Mouse (Mus musculus): ENCODE measurements around the gene Btbd16. TPM values are rescaled to one million over a fixed set of nuclear protein-coding genes. Genes with fewer than 3 reads are reported as not detected.

The Btbd16 gene
- polyA plus RNA-seq, 1 experiment from 2014 or later = not detected

DNA sequence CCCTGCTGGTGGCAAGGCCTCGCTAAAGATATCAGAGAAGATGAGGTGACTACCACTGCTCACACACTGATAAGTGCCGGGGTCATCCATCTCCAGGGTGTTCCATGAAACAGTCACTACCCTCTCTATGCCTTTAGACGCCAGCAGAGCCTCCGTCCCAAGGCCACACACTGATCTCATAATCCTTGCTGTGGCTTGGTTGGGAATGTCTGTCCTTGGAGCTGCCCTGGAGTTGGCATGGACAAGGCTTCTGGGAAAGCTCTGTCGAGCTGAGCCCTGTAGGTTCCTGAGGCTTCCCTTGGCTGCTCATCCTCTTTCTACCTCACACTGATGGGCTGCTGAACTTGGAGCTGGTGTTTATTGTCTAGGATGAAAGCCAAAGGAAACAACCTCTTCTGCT is 12.8 kb downstream of the Btbd16 start:
- no peaks in the 10 kb centered on the region for H3K36me3 ChIP-seq (ENCODE audit: control insufficient read depth, insufficient read depth, low read length)
- H3K4me3 ChIP-seq (ENCODE audit: low read depth, low read length) = no peak overlapping the region
- H3K27ac ChIP-seq (ENCODE audit: low read depth, low read length) = no peak overlapping the region
- H3K9ac ChIP-seq (ENCODE audit: low read length) = no peak overlapping the region
- DNase-seq (ENCODE audit: low spot score, missing footprints) = no peak
- no peak overlapping the region for H3K4me2 ChIP-seq
- WGBS = 86% methylated on average over 5 of the region's 5 CpGs
- H3K4me1 ChIP-seq (ENCODE audit: control insufficient read depth, insufficient read depth, low read length) = no peaks in the 10 kb centered on the region
- no peaks in the 10 kb centered on the region for H3K9me3 ChIP-seq (ENCODE audit: control insufficient read depth, low read length)
- no peaks in the 10 kb centered on the region for H3K27me3 ChIP-seq (ENCODE audit: control insufficient read depth, insufficient read depth, low read length)
- no peak for ATAC-seq (ENCODE audit: low FRiP score)

GRCm38 (mm10) chr7:130787537-130787936 is 13.7 kb downstream of the Btbd16 start:
- Histone ChIP-seq H3K27me3 (ENCODE audit: control insufficient read depth, insufficient read depth, low read length) (no peaks in the 10 kb centered on the region), H3K4me1 (ENCODE audit: control insufficient read depth, insufficient read depth, low read length) (no peaks in the 10 kb centered on the region), H3K9me3 (ENCODE audit: control insufficient read depth, low read length) (no peaks in the 10 kb centered on the region), H3K4me2 (no peak overlapping the region), H3K36me3 (ENCODE audit: control insufficient read depth, insufficient read depth, low read length) (no peaks in the 10 kb centered on the region), H3K9ac (ENCODE audit: low read length) (no peak overlapping the region), H3K4me3 (ENCODE audit: low read depth, low read length) (no peak overlapping the region), H3K27ac (ENCODE audit: low read depth, low read length) (no peak overlapping the region)
- DNase-seq (ENCODE audit: low spot score, missing footprints) (no peak), ATAC-seq (ENCODE audit: low FRiP score) (no peak)
- 89% methylated on average over 4 of the region's 4 CpGs for WGBS

- ATAC-seq (ENCODE audit: low FRiP score) (no peak), DNase-seq (ENCODE audit: low spot score, missing footprints) (no peak)
- 88% methylated on average over 3 of the region's 3 CpGs for WGBS
- Histone ChIP-seq H3K27ac (ENCODE audit: low read depth, low read length) (no peak overlapping the region), H3K36me3 (ENCODE audit: control insufficient read depth, insufficient read depth, low read length) (no peaks in the 10 kb centered on the region), H3K9ac (ENCODE audit: low read length) (no peak overlapping the region), H3K4me1 (ENCODE audit: control insufficient read depth, insufficient read depth, low read length) (no peaks in the 10 kb centered on the region), H3K27me3 (ENCODE audit: control insufficient read depth, insufficient read depth, low read length) (no peaks in the 10 kb centered on the region), H3K9me3 (ENCODE audit: control insufficient read depth, low read length) (no peaks in the 10 kb centered on the region), H3K4me3 (ENCODE audit: low read depth, low read length) (no peak overlapping the region), H3K4me2 (no peak overlapping the region)
These were observed 15.1 kb downstream of the Btbd16 start for GRCm38 (mm10) chr7:130788950-130789349.

DNA sequence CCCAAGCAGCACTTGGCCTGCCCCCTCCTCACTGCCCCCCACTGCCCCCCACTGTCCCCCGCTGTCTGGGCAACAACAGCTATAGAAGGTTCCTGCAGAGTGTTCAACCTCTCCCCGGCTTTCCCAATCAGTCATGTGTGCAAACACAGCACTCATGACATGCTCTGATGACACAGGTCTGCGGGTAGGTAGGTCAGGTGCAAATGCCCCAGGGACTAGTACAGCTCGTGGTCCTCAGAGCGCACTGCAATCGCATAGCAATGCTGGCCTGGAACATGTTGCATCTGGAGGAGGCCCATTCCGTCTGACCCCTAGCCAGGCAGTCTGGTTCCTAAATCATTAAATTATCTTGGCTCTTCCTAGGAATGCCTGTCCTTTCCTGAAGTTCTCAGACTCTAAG is 15.6 kb downstream of the Btbd16 start:
- Histone ChIP-seq H3K4me1 (ENCODE audit: control insufficient read depth, insufficient read depth, low read length) (no peaks in the 10 kb centered on the region), H3K9me3 (ENCODE audit: control insufficient read depth, low read length) (no peaks in the 10 kb centered on the region), H3K27ac (ENCODE audit: low read depth, low read length) (no peak overlapping the region), H3K4me2 (no peak overlapping the region), H3K9ac (ENCODE audit: low read length) (no peak overlapping the region), H3K4me3 (ENCODE audit: low read depth, low read length) (no peak overlapping the region), H3K27me3 (ENCODE audit: control insufficient read depth, insufficient read depth, low read length) (no peaks in the 10 kb centered on the region), H3K36me3 (ENCODE audit: control insufficient read depth, insufficient read depth, low read length) (no peaks in the 10 kb centered on the region)
- DNase-seq (ENCODE audit: low spot score, missing footprints) (no peak), ATAC-seq (ENCODE audit: low FRiP score) (no peak)
- 90% methylated on average over 7 of the region's 7 CpGs for WGBS

DNA sequence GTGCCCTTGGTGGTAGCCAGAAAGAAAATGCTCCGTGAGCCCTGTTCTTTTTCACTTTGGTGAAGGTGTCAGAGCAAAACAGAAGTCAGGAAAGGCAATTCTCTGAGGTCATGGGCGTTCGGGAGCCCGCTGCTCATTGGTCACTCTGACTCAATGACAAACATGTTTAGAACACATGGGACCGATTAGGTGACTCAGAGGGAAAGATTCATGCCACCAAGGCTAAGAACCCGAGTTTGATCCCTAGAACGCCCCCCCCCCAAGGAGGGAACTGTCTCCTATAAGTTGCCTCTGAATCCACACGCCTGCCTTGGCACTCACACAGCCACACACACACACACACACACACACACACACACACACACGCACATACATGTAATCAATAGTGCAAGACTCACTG is 19.8 kb downstream of the Btbd16 start:
- no peak for DNase-seq (ENCODE audit: low spot score, missing footprints)
- Histone ChIP-seq H3K36me3 (ENCODE audit: control insufficient read depth, insufficient read depth, low read length) (no peaks in the 10 kb centered on the region), H3K4me3 (ENCODE audit: low read depth, low read length) (no peak overlapping the region), H3K27ac (ENCODE audit: low read depth, low read length) (no peak overlapping the region), H3K9me3 (ENCODE audit: control insufficient read depth, low read length) (no peaks in the 10 kb centered on the region), H3K4me2 (no peak overlapping the region), H3K9ac (ENCODE audit: low read length) (no peak overlapping the region), H3K27me3 (ENCODE audit: control insufficient read depth, insufficient read depth, low read length) (no peaks in the 10 kb centered on the region), H3K4me1 (ENCODE audit: control insufficient read depth, insufficient read depth, low read length) (no peaks in the 10 kb centered on the region)
- ATAC-seq (ENCODE audit: low FRiP score) = no peak
- WGBS = 79% methylated on average over 9 of the region's 9 CpGs

DNA sequence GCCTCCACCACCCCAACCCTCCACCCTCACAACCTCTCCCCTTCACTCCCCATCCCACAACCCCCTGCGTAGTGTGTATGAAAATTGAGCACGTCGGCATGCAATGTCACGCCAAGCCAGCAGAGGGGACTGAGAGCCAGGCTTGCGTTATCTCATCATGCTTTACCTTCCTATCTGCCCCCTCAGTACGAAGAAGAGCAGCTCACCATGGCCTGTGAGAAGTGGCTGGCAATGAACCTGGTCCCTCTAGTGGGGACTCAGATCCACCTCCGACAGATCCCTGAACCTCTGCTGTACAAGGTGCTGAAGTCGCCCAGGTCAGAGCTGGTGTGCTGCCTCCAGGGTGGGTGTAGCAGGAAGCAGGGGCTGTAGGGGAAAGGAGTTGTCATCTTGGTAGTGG is 22.9 kb downstream of the Btbd16 start:
- DNase-seq (ENCODE audit: low spot score, missing footprints) (no peak), ATAC-seq (ENCODE audit: low FRiP score) (no peak)
- no peak overlapping the region for H3K9ac ChIP-seq (ENCODE audit: low read length)
- H3K27me3 ChIP-seq (ENCODE audit: control insufficient read depth, insufficient read depth, low read length) = no peaks in the 10 kb centered on the region
- whole genome bisulfite sequencing = 70% methylated on average over 8 of the region's 8 CpGs
- no peak overlapping the region for H3K4me2 ChIP-seq
- H3K4me3 ChIP-seq (ENCODE audit: low read depth, low read length) = no peak overlapping the region
- H3K36me3 ChIP-seq (ENCODE audit: control insufficient read depth, insufficient read depth, low read length) = no peaks in the 10 kb centered on the region
- no peaks in the 10 kb centered on the region for H3K9me3 ChIP-seq (ENCODE audit: control insufficient read depth, low read length)
- no peak overlapping the region for H3K27ac ChIP-seq (ENCODE audit: low read depth, low read length)
- no peaks in the 10 kb centered on the region for H3K4me1 ChIP-seq (ENCODE audit: control insufficient read depth, insufficient read depth, low read length)

- H3K36me3 ChIP-seq (ENCODE audit: control insufficient read depth, insufficient read depth, low read length) = no peaks in the 10 kb centered on the region
- H3K4me3 ChIP-seq (ENCODE audit: low read depth, low read length) = no peak overlapping the region
- no peak overlapping the region for H3K4me2 ChIP-seq
- no peaks in the 10 kb centered on the region for H3K27me3 ChIP-seq (ENCODE audit: control insufficient read depth, insufficient read depth, low read length)
- WGBS = 93% methylated on average over 6 of the region's 6 CpGs
- H3K4me1 ChIP-seq (ENCODE audit: control insufficient read depth, insufficient read depth, low read length) = no peaks in the 10 kb centered on the region
- no peak overlapping the region for H3K9ac ChIP-seq (ENCODE audit: low read length)
- ATAC-seq (ENCODE audit: low FRiP score) = no peak
- H3K9me3 ChIP-seq (ENCODE audit: control insufficient read depth, low read length) = no peaks in the 10 kb centered on the region
- DNase-seq (ENCODE audit: low spot score, missing footprints) = no peak
- no peak overlapping the region for H3K27ac ChIP-seq (ENCODE audit: low read depth, low read length)
These were observed 23.7 kb downstream of the Btbd16 start for GRCm38 (mm10) chr7:130797524-130797923.

DNA sequence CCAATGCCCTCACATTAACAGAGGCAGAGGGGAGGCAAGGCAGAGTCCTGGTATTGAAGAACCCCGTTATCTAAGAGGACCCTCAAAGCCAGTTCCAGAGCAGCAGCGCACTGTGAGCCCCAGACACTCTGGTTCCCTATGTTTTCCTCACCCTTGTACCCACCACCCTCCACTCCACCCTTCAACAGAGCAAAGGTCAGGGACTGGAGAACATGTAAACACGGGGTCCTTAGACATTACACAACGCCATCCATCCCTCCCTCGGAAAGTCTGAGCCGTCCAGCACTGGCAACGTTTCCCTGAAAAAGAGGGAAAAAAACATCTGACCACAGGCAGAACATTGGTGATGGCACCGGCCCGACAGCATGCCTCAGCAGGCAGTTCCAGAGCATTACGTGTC is 25.5 kb downstream of the Btbd16 start:
- H3K4me1 ChIP-seq (ENCODE audit: control insufficient read depth, insufficient read depth, low read length) = no peaks in the 10 kb centered on the region
- ATAC-seq (ENCODE audit: low FRiP score) = no peak
- H3K27me3 ChIP-seq (ENCODE audit: control insufficient read depth, insufficient read depth, low read length) = no peaks in the 10 kb centered on the region
- no peak overlapping the region for H3K4me3 ChIP-seq (ENCODE audit: low read depth, low read length)
- no peak for DNase-seq (ENCODE audit: low spot score, missing footprints)
- no peak overlapping the region for H3K4me2 ChIP-seq
- WGBS = 89% methylated on average over 10 of the region's 10 CpGs
- no peaks in the 10 kb centered on the region for H3K9me3 ChIP-seq (ENCODE audit: control insufficient read depth, low read length)
- H3K27ac ChIP-seq (ENCODE audit: low read depth, low read length) = no peak overlapping the region
- H3K36me3 ChIP-seq (ENCODE audit: control insufficient read depth, insufficient read depth, low read length) = no peaks in the 10 kb centered on the region
- H3K9ac ChIP-seq (ENCODE audit: low read length) = no peak overlapping the region

DNA sequence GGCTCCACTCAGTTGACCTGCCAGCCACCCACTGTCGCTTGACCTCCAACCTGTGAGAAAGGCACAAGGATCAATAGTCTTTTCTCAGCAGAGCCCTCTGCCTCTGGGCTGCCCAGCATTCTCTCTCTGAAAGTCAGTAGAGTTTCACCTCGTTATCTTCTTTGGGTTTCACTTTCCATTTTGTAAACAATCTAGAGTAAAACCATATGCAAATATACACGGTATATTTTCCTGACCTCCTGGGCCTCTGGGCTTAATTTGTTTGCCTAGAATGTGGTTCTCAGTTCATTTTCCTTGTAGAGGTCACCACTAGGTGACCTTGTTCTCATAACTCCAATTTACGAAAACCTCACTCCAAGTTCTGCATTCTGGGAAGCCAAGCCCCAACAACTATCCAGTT is 26.8 kb downstream of the Btbd16 start:
- Histone ChIP-seq H3K9me3 (ENCODE audit: control insufficient read depth, low read length) (no peaks in the 10 kb centered on the region), H3K36me3 (ENCODE audit: control insufficient read depth, insufficient read depth, low read length) (no peaks in the 10 kb centered on the region), H3K9ac (ENCODE audit: low read length) (no peak overlapping the region), H3K27ac (ENCODE audit: low read depth, low read length) (no peak overlapping the region), H3K4me1 (ENCODE audit: control insufficient read depth, insufficient read depth, low read length) (no peaks in the 10 kb centered on the region), H3K4me3 (ENCODE audit: low read depth, low read length) (no peak overlapping the region), H3K4me2 (no peak overlapping the region), H3K27me3 (ENCODE audit: control insufficient read depth, insufficient read depth, low read length) (no peaks in the 10 kb centered on the region)
- ATAC-seq (ENCODE audit: low FRiP score) = no peak
- DNase-seq (ENCODE audit: low spot score, missing footprints) = no peak
- WGBS = 75% methylated on average over 4 of the region's 4 CpGs

DNA sequence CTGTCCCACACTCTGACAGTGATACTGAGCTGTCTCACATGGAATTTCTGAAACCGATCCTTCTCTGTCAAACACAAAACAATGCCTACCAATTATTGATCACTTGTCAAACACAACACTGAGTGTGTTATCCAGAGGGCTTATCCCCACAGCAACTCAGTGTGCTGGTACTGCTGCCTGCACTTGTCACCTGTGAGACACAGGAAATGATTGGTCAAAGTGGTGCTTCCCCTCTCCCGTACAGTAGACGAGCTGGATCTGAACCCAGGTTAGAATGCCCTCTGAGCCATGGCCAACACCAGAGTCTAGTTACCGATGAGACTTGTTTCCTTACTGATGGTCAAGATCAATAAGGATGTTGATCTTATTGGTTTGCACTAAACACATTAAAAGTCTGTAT is 27.9 kb downstream of the Btbd16 start:
- H3K4me2 ChIP-seq = no peak overlapping the region
- H3K9me3 ChIP-seq (ENCODE audit: control insufficient read depth, low read length) = no peaks in the 10 kb centered on the region
- no peaks in the 10 kb centered on the region for H3K36me3 ChIP-seq (ENCODE audit: control insufficient read depth, insufficient read depth, low read length)
- DNase-seq (ENCODE audit: low spot score, missing footprints) (no peak), ATAC-seq (ENCODE audit: low FRiP score) (no peak)
- no peak overlapping the region for H3K4me3 ChIP-seq (ENCODE audit: low read depth, low read length)
- no peaks in the 10 kb centered on the region for H3K4me1 ChIP-seq (ENCODE audit: control insufficient read depth, insufficient read depth, low read length)
- no peaks in the 10 kb centered on the region for H3K27me3 ChIP-seq (ENCODE audit: control insufficient read depth, insufficient read depth, low read length)
- 89% methylated on average over 4 of the region's 4 CpGs for WGBS
- no peak overlapping the region for H3K27ac ChIP-seq (ENCODE audit: low read depth, low read length)
- H3K9ac ChIP-seq (ENCODE audit: low read length) = no peak overlapping the region
